Mouse (Mus musculus) cerebellum, adult 18-20 months (tissue): ENCODE data around the gene Sirpa.

ENCODE experiments used
- DNase-seq, 2 experiments: peaks; one replicate each; pipeline ENCODE4 v3.0.0; 2021

Sirpa gene

GRCm38 (mm10) chr2:129614482-129615185 lies 22.0 kb downstream of the Sirpa start:
- DNase-seq, result no peak

GRCm38 (mm10) chr2:129620148-129620547 lies 27.5 kb downstream of the Sirpa start:
- DNase-seq, result peak in 1 of 2 experiments; percentile 1

- peak in 1 of 2 experiments; percentile 1 for DNase-seq
These were observed 28.2 kb downstream of the Sirpa start for GRCm38 (mm10) chr2:129620881-129621280.

- peak; percentile 69 to 78 for DNase-seq
These were observed 29.2 kb downstream of the Sirpa start for GRCm38 (mm10) chr2:129621654-129622490.

- DNase-seq, result peak in 1 of 2 experiments; percentile 17
These were observed 30.3 kb downstream of the Sirpa start for GRCm38 (mm10) chr2:129622918-129623317.

- DNase-seq, result no peak
These were observed 31.1 kb downstream of the Sirpa start for GRCm38 (mm10) chr2:129623771-129624170.

GRCm38 (mm10) chr2:129624246-129624918 lies 31.7 kb downstream of the Sirpa start:
- DNase-seq, result peak in 1 of 2 experiments; percentile 11

GRCm38 (mm10) chr2:129624956-129625355 lies 32.3 kb downstream of the Sirpa start:
- peak in 1 of 2 experiments; percentile 9 for DNase-seq

- DNase-seq, result no peak
These were observed 33.2 kb downstream of the Sirpa start for GRCm38 (mm10) chr2:129625845-129626244.

GRCm38 (mm10) chr2:129626621-129627061 lies 34.0 kb downstream of the Sirpa start:
- DNase-seq, result peak; percentile 54 to 62

GRCm38 (mm10) chr2:129627133-129627532 lies 34.5 kb downstream of the Sirpa start:
- no peak for DNase-seq

- DNase-seq, result no peak
These were observed 35.2 kb downstream of the Sirpa start for GRCm38 (mm10) chr2:129627811-129628210.

- DNase-seq, result no peak
These were observed 36.0 kb downstream of the Sirpa start for GRCm38 (mm10) chr2:129628456-129629185.

- DNase-seq, result no peak
These were observed 37.3 kb downstream of the Sirpa start for GRCm38 (mm10) chr2:129629786-129630531.

- DNase-seq, result no peak
These were observed 37.9 kb downstream of the Sirpa start for GRCm38 (mm10) chr2:129630532-129630886.

GRCm38 (mm10) chr2:129630978-129631660 lies 38.5 kb downstream of the Sirpa start:
- DNase-seq, result peak in 1 of 2 experiments; percentile 26

GRCm38 (mm10) chr2:129632324-129632723 lies 39.7 kb downstream of the Sirpa start:
- DNase-seq, result peak in 1 of 2 experiments; percentile 3

GRCm38 (mm10) chr2:129633077-129633732 lies 40.6 kb downstream of the Sirpa start:
- DNase-seq, result peak in 1 of 2 experiments; percentile 11

GRCm38 (mm10) chr2:129633982-129634381 lies 41.3 kb downstream of the Sirpa start:
- peak in 1 of 2 experiments; percentile 5 for DNase-seq

GRCm38 (mm10) chr2:129652616-129653015 lies 60.0 kb downstream of the Sirpa start:
- DNase-seq, result peak; percentile 82 to 83

GRCm38 (mm10) chr2:129653632-129654031 lies 61.0 kb downstream of the Sirpa start:
- no peak for DNase-seq
